Mouse (Mus musculus) olfactory bulb, adult 2 months (tissue): Measurements from ENCODE around the gene Rcor1.

Experiments used
- CTCF ChIP-seq: fragments of 200-500 bp; IDR thresholded peaks from 2 replicates; pipeline ENCODE4 v1.5.1; 2012; ENCODE audit warnings: low read depth, mild to moderate bottlenecking, low read length, moderate library complexity; ENCODE audit not compliant: insufficient read depth
- POLR2A ChIP-seq: fragments of 200-500 bp; IDR thresholded peaks from 2 replicates; pipeline ENCODE4 v1.6.1; 2012; ENCODE audit warnings: mild to moderate bottlenecking, low read depth, low read length, moderate library complexity; ENCODE audit not compliant: insufficient read depth

DNA sequence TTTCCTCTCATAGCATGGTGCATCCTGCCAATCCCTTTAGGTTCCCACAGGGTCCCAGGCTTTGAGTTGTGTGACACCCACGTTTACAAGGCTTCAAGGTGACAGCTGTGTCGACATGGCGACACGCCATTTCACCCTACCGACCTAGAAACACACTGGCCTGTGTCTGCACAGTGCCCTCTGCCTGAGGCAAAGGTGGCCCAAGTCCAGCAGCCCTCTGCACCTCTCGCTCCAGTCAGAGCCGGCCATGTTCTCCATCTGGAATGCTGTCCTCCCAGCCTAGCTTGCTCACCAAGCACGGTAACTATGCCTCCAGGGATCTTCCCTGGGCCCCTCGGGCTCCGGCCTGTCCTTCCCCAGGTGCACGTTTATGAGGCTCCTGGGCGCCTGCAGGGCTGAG, 46.4 kb upstream of the Rcor1 start:
- TF ChIP-seq CTCF (no peak), POLR2A (no peak)
